Mouse (Mus musculus) C2C12 (cell line): ENCODE measurements at regions not wholly inside any gene's neighbourhood (a gene's known extent, or its start where the extent isn't known, plus 50 kb on each side); places are given as distances from the start of the nearest gene placed in this dataset.

ENCODE experiments used
- H3K27me3 ChIP-seq: one replicate; pipeline ENCODE4 v1.6.1; 2011; ENCODE audit not compliant: control insufficient read depth, insufficient read depth, insufficient read length
- H3K36me3 ChIP-seq: one replicate; pipeline ENCODE4 v1.6.1; 2011; ENCODE audit not compliant: control insufficient read depth, insufficient read depth
- H3K4me3 ChIP-seq: one replicate; pipeline ENCODE4 v1.5.1; 2011; ENCODE audit warnings: mild to moderate bottlenecking, control low read depth; ENCODE audit not compliant: poor library complexity, insufficient read depth, severe bottlenecking
- H3K79me2 ChIP-seq: one replicate; pipeline ENCODE4 v1.6.1; 2011; ENCODE audit not compliant: control insufficient read depth, insufficient read depth
- H3K79me3 ChIP-seq: one replicate; pipeline ENCODE4 v1.6.1; 2011; ENCODE audit warnings: low read depth, control low read depth
- H3ac ChIP-seq: one replicate; pipeline ENCODE3; 2011; ENCODE audit warnings: low read depth; ENCODE audit not compliant: control insufficient read depth, insufficient read length
- CEBPB ChIP-seq: IDR thresholded peaks from one replicate; pipeline ENCODE4 v1.6.1; 2011; ENCODE audit warnings: low read depth, mild to moderate bottlenecking, control low read depth, moderate library complexity
- CTCF ChIP-seq: IDR thresholded peaks from one replicate; pipeline ENCODE4 v1.5.1; 2011; ENCODE audit not compliant: control insufficient read depth, insufficient read depth, insufficient read length
- FOSL1 ChIP-seq: IDR thresholded peaks from one replicate; pipeline ENCODE4 v1.8.0; 2011; ENCODE audit warnings: mild to moderate bottlenecking, low read length; ENCODE audit not compliant: poor library complexity, insufficient read depth, severe bottlenecking
- MAX ChIP-seq: IDR thresholded peaks from one replicate; pipeline ENCODE4 v1.6.1; 2011; ENCODE audit warnings: mild to moderate bottlenecking, control low read depth
- MYOD1 ChIP-seq: IDR thresholded peaks from one replicate; pipeline ENCODE4 v1.6.1; 2011; ENCODE audit warnings: low read depth; ENCODE audit not compliant: control insufficient read depth, insufficient read length
- MYOG ChIP-seq: IDR thresholded peaks from one replicate; pipeline ENCODE4 v1.6.1; 2011; ENCODE audit not compliant: control insufficient read depth, insufficient read length; ENCODE audit errors: extremely low read depth
- USF1 ChIP-seq: IDR thresholded peaks from one replicate; pipeline ENCODE4 v1.6.1; 2011; ENCODE audit warnings: low read depth, mild to moderate bottlenecking, control low read depth, moderate library complexity

DNA sequence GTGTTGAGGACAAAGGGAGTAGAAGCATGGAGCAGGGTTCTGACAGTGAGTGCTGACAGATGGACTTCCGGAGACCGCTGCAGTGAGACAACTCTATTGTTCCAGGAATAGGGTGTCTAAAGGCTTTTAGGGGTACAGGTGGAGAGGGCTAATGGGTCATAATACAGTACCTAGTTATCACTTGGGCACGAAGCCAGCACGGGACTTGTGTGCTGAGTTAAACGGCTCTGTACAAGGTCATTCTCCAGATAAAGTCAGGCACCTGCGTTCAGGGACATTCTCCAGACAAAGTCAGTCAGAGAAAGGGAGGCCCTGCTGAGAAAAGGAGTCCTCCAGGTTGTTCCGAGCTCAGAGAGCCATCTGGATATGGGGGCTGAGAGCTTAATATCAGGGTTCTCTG is 60.2 kb upstream of the Itga6 start:
- Histone ChIP-seq H3K4me3 (no peak overlapping the region), H3K27me3 (no peaks in the 10 kb centered on the region), H3ac (no peak overlapping the region), H3K79me2 (no peaks in the 10 kb centered on the region), H3K79me3 (no peaks in the 10 kb centered on the region), H3K36me3 (no peaks in the 10 kb centered on the region)
- TF ChIP-seq USF1 (no peak), CTCF (no peak), MYOG (no peak), MYOD1 (no peak), CEBPB (no peak), MAX (no peak), FOSL1 (no peak)

- no peaks in the 10 kb centered on the region for H3K79me2 ChIP-seq
- H3K27me3 ChIP-seq, result no peaks in the 10 kb centered on the region
- H3ac ChIP-seq, result no peak overlapping the region
- H3K36me3 ChIP-seq, result no peaks in the 10 kb centered on the region
- no peak overlapping the region for H3K4me3 ChIP-seq
- TF ChIP-seq USF1 (no peak), MYOD1 (no peak), FOSL1 (no peak), MYOG (no peak), MAX (no peak), CTCF (no peak), CEBPB (no peak)
- no peaks in the 10 kb centered on the region for H3K79me3 ChIP-seq
Measured at GRCm38 (mm10) chr2:71689041-71689440, 56.4 kb upstream of the Itga6 start.

- Histone ChIP-seq H3K27me3 (no peaks in the 10 kb centered on the region), H3K4me3 (no peak overlapping the region), H3K79me3 (no peaks in the 10 kb centered on the region), H3ac (no peak overlapping the region), H3K36me3 (no peaks in the 10 kb centered on the region), H3K79me2 (no peaks in the 10 kb centered on the region)
- no peak for TF ChIP-seq CTCF
- TF ChIP-seq MYOD1, result no peak
- TF ChIP-seq MYOG, result no peak
- no peak for TF ChIP-seq USF1
- no peak for TF ChIP-seq FOSL1
- TF ChIP-seq MAX, result no peak
- TF ChIP-seq CEBPB, result no peak
Measured at GRCm38 (mm10) chr2:71690277-71691161, 54.9 kb upstream of the Itga6 start.

DNA sequence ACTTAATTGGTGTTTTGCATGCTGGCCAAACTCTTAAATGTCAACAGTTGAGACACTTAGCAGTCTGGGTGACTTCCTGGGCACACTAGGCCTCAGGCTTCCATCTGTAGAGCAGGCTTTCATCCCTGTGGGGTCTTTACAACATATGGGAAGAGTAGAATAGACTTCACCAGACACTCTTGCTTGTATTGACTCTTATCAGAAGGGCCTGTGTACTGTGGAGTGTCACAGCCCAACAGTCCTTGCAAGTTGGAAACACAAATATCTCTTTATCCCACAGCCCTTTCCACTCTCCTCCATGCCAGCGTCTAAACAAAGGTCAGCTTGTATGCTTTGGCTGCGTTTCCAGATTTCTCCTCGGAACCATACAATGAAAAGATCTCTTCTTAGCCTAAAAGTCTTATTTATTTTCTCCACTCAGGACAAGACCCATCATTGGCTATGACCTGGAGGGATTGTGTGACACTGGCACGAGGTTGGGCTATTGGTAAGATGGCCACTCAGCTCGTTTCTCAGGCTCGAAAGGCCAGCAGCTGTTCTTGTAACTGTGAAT is 50.6 kb upstream of the Itga6 start:
- TF ChIP-seq MYOG (no peak), MYOD1 (no peak), CEBPB (no peak), USF1 (no peak), CTCF (no peak), FOSL1 (no peak), MAX (no peak)
- Histone ChIP-seq H3K79me3 (no peaks in the 10 kb centered on the region), H3K27me3 (no peaks in the 10 kb centered on the region), H3K79me2 (no peaks in the 10 kb centered on the region), H3K36me3 (no peaks in the 10 kb centered on the region), H3K4me3 (no peak overlapping the region), H3ac (no peak overlapping the region)
